Mouse (Mus musculus): ENCODE measurements around the gene Slc32a1.
A peak's percentile ranks its signal among the peaks of the same experiment; 100 is the strongest.

The Slc32a1 gene

GRCm38 (mm10) chr2:158612671-158613250, 2.2 kb downstream of the Slc32a1 start:
- no peak for DNase-seq (ENCODE audit: extremely low spot score, low spot score)

- DNase-seq (ENCODE audit: extremely low spot score, low spot score), result peak; percentile 87
These were observed 3.2 kb downstream of the Slc32a1 start for GRCm38 (mm10) chr2:158613541-158614417.

GRCm38 (mm10) chr2:158614418-158614955, 3.9 kb downstream of the Slc32a1 start:
- peak; percentile 54 for DNase-seq (ENCODE audit: extremely low spot score, low spot score)

GRCm38 (mm10) chr2:158615161-158615680, 4.7 kb downstream of the Slc32a1 start:
- DNase-seq (ENCODE audit: extremely low spot score, low spot score), result peak; percentile 57

- DNase-seq (ENCODE audit: extremely low spot score, low spot score), result peak; percentile 47
These were observed 5.1 kb downstream of the Slc32a1 start for GRCm38 (mm10) chr2:158615702-158616101.

- DNase-seq (ENCODE audit: extremely low spot score, low spot score), result no peak
These were observed 5.7 kb downstream of the Slc32a1 start for GRCm38 (mm10) chr2:158616296-158616695.

GRCm38 (mm10) chr2:158616790-158617189, 6.2 kb downstream of the Slc32a1 start:
- no peak for DNase-seq (ENCODE audit: extremely low spot score, low spot score)

GRCm38 (mm10) chr2:158624718-158625222, 14.2 kb downstream of the Slc32a1 start, which contains the start of gene Actr5:
TSS of gene Actr5 (plus strand) at chr2:158624888.
- peak; percentile 97 for DNase-seq (ENCODE audit: extremely low spot score, low spot score)

- DNase-seq (ENCODE audit: extremely low spot score, low spot score), result no peak
These were observed 14.7 kb downstream of the Slc32a1 start for GRCm38 (mm10) chr2:158625231-158625630.

GRCm38 (mm10) chr2:158625697-158626096, 15.1 kb downstream of the Slc32a1 start:
- no peak for DNase-seq (ENCODE audit: extremely low spot score, low spot score)

- no peak for DNase-seq (ENCODE audit: extremely low spot score, low spot score)
These were observed 18.3 kb downstream of the Slc32a1 start for GRCm38 (mm10) chr2:158628858-158629257.

- no peak for DNase-seq (ENCODE audit: extremely low spot score, low spot score)
These were observed 18.8 kb downstream of the Slc32a1 start for GRCm38 (mm10) chr2:158629414-158629813.

- DNase-seq (ENCODE audit: extremely low spot score, low spot score), result no peak
These were observed 21.3 kb downstream of the Slc32a1 start for GRCm38 (mm10) chr2:158631873-158632272.

- DNase-seq (ENCODE audit: extremely low spot score, low spot score), result peak; percentile 71
These were observed 31.3 kb downstream of the Slc32a1 start for GRCm38 (mm10) chr2:158641869-158642268.

GRCm38 (mm10) chr2:158642587-158642986, 32.0 kb downstream of the Slc32a1 start:
- DNase-seq (ENCODE audit: extremely low spot score, low spot score), result no peak

- no peak for DNase-seq (ENCODE audit: extremely low spot score, low spot score)
These were observed 33.2 kb downstream of the Slc32a1 start for GRCm38 (mm10) chr2:158643791-158644190.

- DNase-seq (ENCODE audit: extremely low spot score, low spot score), result no peak
These were observed 40.8 kb downstream of the Slc32a1 start for GRCm38 (mm10) chr2:158651159-158651908.

- peak; percentile 78 for DNase-seq (ENCODE audit: extremely low spot score, low spot score)
These were observed 42.4 kb downstream of the Slc32a1 start for GRCm38 (mm10) chr2:158652985-158653384.

- DNase-seq (ENCODE audit: extremely low spot score, low spot score), result no peak
These were observed 44.1 kb downstream of the Slc32a1 start for GRCm38 (mm10) chr2:158654717-158655116.

- DNase-seq (ENCODE audit: extremely low spot score, low spot score), result no peak
These were observed 45.2 kb downstream of the Slc32a1 start for GRCm38 (mm10) chr2:158655806-158656205.

- DNase-seq (ENCODE audit: extremely low spot score, low spot score), result no peak
These were observed 48.3 kb downstream of the Slc32a1 start for GRCm38 (mm10) chr2:158658822-158659221.
